Mouse (Mus musculus): ENCODE results near the gene Zfp296. TPM values are rescaled to one million over a fixed set of nuclear protein-coding genes. Genes with fewer than 3 reads are reported as not detected.

Gene Zfp296
- polyA plus RNA-seq (2012; rRNA removed) = 7.5 and 7.9 TPM in 2 replicates

GRCm38 (mm10) chr7:19577141-19577852 is at the start of gene Zfp296, which contains the start of gene Gemin7:
Zfp296 (plus strand) TSS chr7:19577287.
Gemin7 (minus strand) TSS chr7:19577595.

GRCm38 (mm10) chr7:19562643-19563410 is 14.3 kb upstream of the Zfp296 start, which contains the start of gene Ppp1r37:
Ppp1r37 (minus strand) TSS chr7:19563076.

GRCm38 (mm10) chr7:19603849-19604605 is 26.9 kb downstream of the Zfp296 start, which contains the start of gene Clasrp:
Clasrp (minus strand) TSS chr7:19604486.

GRCm38 (mm10) chr7:19629361-19629734 is 52.3 kb downstream of the Zfp296 start, which contains the start of gene Relb:
Relb (minus strand) TSS chr7:19629438.

Other genes starting within 250 kb of the Zfp296 start
- 16.8 and 21.2 TPM in 2 replicates for gene Ercc1, start 232.5 kb upstream of the Zfp296 start, polyA plus RNA-seq (2012; rRNA removed)
- 3.9 and 7.8 TPM in 2 replicates for gene Cd3eap, start 217.8 kb upstream of the Zfp296 start, polyA plus RNA-seq (2012; rRNA removed)
- gene Ppp1r13l, start 217.5 kb upstream of the Zfp296 start, polyA plus RNA-seq (2012; rRNA removed) = 21.4 and 23.5 TPM in 2 replicates
- 25.1 and 27.9 TPM in 2 replicates for gene Ercc2, start 195.3 kb upstream of the Zfp296 start, polyA plus RNA-seq (2012; rRNA removed)
- gene Klc3, start 173.2 kb upstream of the Zfp296 start, polyA plus RNA-seq (2012; rRNA removed) = 16.2 and 18.5 TPM in 2 replicates
- gene Ckm, start 172.5 kb upstream of the Zfp296 start, polyA plus RNA-seq (2012; rRNA removed) = 315 and 356 TPM in 2 replicates
- gene Mark4, start 118.5 kb upstream of the Zfp296 start, polyA plus RNA-seq (2012; rRNA removed) = 10.8 and 27.7 TPM in 2 replicates
- gene Exoc3l2, start 114.0 kb upstream of the Zfp296 start, polyA plus RNA-seq (2012; rRNA removed) = 6.3 and 7.2 TPM in 2 replicates
- 7.3 and 15.7 TPM in 2 replicates for gene Bloc1s3, start 68.9 kb upstream of the Zfp296 start, polyA plus RNA-seq (2012; rRNA removed)
- 119 and 179 TPM in 2 replicates for gene Trappc6a, start 68.9 kb upstream of the Zfp296 start, polyA plus RNA-seq (2012; rRNA removed)
- gene Nkpd1, start 59.4 kb upstream of the Zfp296 start, polyA plus RNA-seq (2012; rRNA removed) = 45.5 and 87.5 TPM in 2 replicates
- 78.3 and 88.5 TPM in 2 replicates for gene Ppp1r37, start 14.2 kb upstream of the Zfp296 start, polyA plus RNA-seq (2012; rRNA removed)
- 59.4 and 88.0 TPM in 2 replicates for gene Gemin7, start 308 bp downstream of the Zfp296 start, polyA plus RNA-seq (2012; rRNA removed)
- gene Clasrp, start 27.2 kb downstream of the Zfp296 start, polyA plus RNA-seq (2012; rRNA removed) = 68.5 and 172 TPM in 2 replicates
- 10.6 and 18.6 TPM in 2 replicates for gene Relb, start 52.2 kb downstream of the Zfp296 start, polyA plus RNA-seq (2012; rRNA removed)
- 55.4 and 69.0 TPM in 2 replicates for gene Clptm1, start 87.7 kb downstream of the Zfp296 start, polyA plus RNA-seq (2012; rRNA removed)
- gene Apoc2, start 100.7 kb downstream of the Zfp296 start, polyA plus RNA-seq (2012; rRNA removed) = 1.1 and 1.6 TPM in 2 replicates
- not detected in 2 replicates for gene Gm44805, start 104.1 kb downstream of the Zfp296 start, polyA plus RNA-seq (2012; rRNA removed)
- gene Apoc4, start 104.2 kb downstream of the Zfp296 start, polyA plus RNA-seq (2012; rRNA removed) = 0.37 TPM in 1 of 2 replicates, not detected in the other
- gene Apoc1, start 115.4 kb downstream of the Zfp296 start, polyA plus RNA-seq (2012; rRNA removed) = 6.5 and 8.3 TPM in 2 replicates
- 235 and 380 TPM in 2 replicates for gene Apoe, start 121.9 kb downstream of the Zfp296 start, polyA plus RNA-seq (2012; rRNA removed)
- 58.9 and 85.6 TPM in 2 replicates for gene Tomm40, start 138.2 kb downstream of the Zfp296 start, polyA plus RNA-seq (2012; rRNA removed)
- gene Nectin2, start 173.2 kb downstream of the Zfp296 start, polyA plus RNA-seq (2012; rRNA removed) = 64.6 and 101 TPM in 2 replicates
- 52.3 and 63.9 TPM in 2 replicates for gene Bcam, start 193.7 kb downstream of the Zfp296 start, polyA plus RNA-seq (2012; rRNA removed)
- gene Cblc, start 219.5 kb downstream of the Zfp296 start, polyA plus RNA-seq (2012; rRNA removed) = 41.1 and 54.6 TPM in 2 replicates
- gene Bcl3, start 245.5 kb downstream of the Zfp296 start, polyA plus RNA-seq (2012; rRNA removed) = 47.9 and 87.5 TPM in 2 replicates

All from stomach, adult 2 months (tissue).